Mouse (Mus musculus) liver, embryonic 15.5 days (tissue): Measurements from ENCODE around the gene Atg9a. TPM values are rescaled to one million over a fixed set of nuclear protein-coding genes. Genes with fewer than 3 reads are reported as not detected.
A peak's percentile ranks its signal among the peaks of the same experiment; 100 is the strongest.

ENCODE experiments used
- ATAC-seq: fragments of 200-750 bp; cut with Nextera tagmentation; 2 replicates; pipeline ENCODE4 v1.8.0; 2017; ENCODE audit warnings: moderate number of reproducible peaks, mild to moderate bottlenecking, moderate library complexity; ENCODE audit not compliant: insufficient read depth
- H3K27ac ChIP-seq: fragments of 300-500 bp; sonication (generic); replicated peaks from 2 replicates; pipeline ENCODE4 v1.5.1; 2015; ENCODE audit warnings: mild to moderate bottlenecking, inconsistent platforms
- H3K27me3 ChIP-seq: fragments of 300-500 bp; sonication (generic); 2 replicates; pipeline ENCODE4 v1.6.1; 2015; ENCODE audit warnings: mild to moderate bottlenecking, inconsistent platforms
- H3K36me3 ChIP-seq: fragments of 300-500 bp; sonication (generic); replicated peaks from 2 replicates; pipeline ENCODE4 v1.6.1; 2015; ENCODE audit warnings: moderate library complexity, mild to moderate bottlenecking, inconsistent platforms
- H3K4me1 ChIP-seq: fragments of 300-500 bp; sonication (generic); replicated peaks from 2 replicates; pipeline ENCODE4 v1.6.1; 2015; ENCODE audit warnings: inconsistent platforms
- H3K4me2 ChIP-seq: fragments of 300-500 bp; sonication (generic); 2 replicates; pipeline ENCODE4 v1.6.1; 2015; ENCODE audit warnings: moderate library complexity, mild to moderate bottlenecking, inconsistent platforms
- H3K4me3 ChIP-seq: fragments of 300-500 bp; sonication (generic); replicated peaks from 2 replicates; pipeline ENCODE4 v1.5.1; 2015; ENCODE audit warnings: mild to moderate bottlenecking, inconsistent platforms
- H3K9ac ChIP-seq: fragments of 300-500 bp; sonication (generic); 2 replicates; pipeline ENCODE4 v1.6.1; 2015; ENCODE audit warnings: moderate library complexity, mild to moderate bottlenecking, inconsistent platforms
- H3K9me3 ChIP-seq: fragments of 300-500 bp; sonication (generic); replicated peaks from 2 replicates; pipeline ENCODE4 v1.6.1; 2016; ENCODE audit warnings: inconsistent platforms
- WGBS: fragments of 180-500 bp; shearing (Covaris S2); methylation state at CpG from one replicate; pipeline ENCODE4 v1.1.7; 2015; ENCODE audit warnings: mixed read lengths; ENCODE audit not compliant: insufficient replicate concordance; 5-methylcytosine and 5-hydroxymethylcytosine counted together
- microRNA-seq: library from miRNA; unstranded; fragments of <30 nt; microRNA quantifications from one replicate; pipeline ENCODE4, GENCODE M21; 2016
- polyA plus RNA-seq: library from polyadenylated mRNA; unstranded; fragments of >200 nt; fragmentation: Nextera tagmentation; extraction: Ambion mirVana; gene quantifications from 2 replicates; pipeline ENCODE4 v1.2.1, GENCODE M21; 2015

The Atg9a gene
- polyA plus RNA-seq, 1 experiment from 2014 or later, result 24.1 TPM

GRCm38 (mm10) chr1:75140601-75141190, 51.3 kb downstream of the Atg9a start:
- H3K27me3 ChIP-seq, result no peaks in the 10 kb centered on the region
- WGBS, result 38% methylated on average over 4 of the region's 4 CpGs
- ATAC-seq, result no peak
- H3K9ac ChIP-seq, result peak overlapping the region; percentile 99
- H3K4me3 ChIP-seq, result peak overlapping the region; percentile 96
- no peaks in the 10 kb centered on the region for H3K9me3 ChIP-seq
- H3K36me3 ChIP-seq, result peaks cover 65% of the 10 kb centered on the region
- peaks cover 82% of the 10 kb centered on the region for H3K4me1 ChIP-seq
- peak overlapping the region; percentile 99 for H3K27ac ChIP-seq
- H3K4me2 ChIP-seq, result peak overlapping the region; percentile 83

- Histone ChIP-seq H3K27ac (peak overlapping the region; percentile 99), H3K9me3 (no peaks in the 10 kb centered on the region), H3K9ac (0 out of 2 replicates have a peak overlapping the region, but pooled peaks have one; percentile 10), H3K4me2 (peak overlapping the region; percentile 83), H3K4me3 (peak overlapping the region; percentile 96; the same call in 1 of the 2 replicates), H3K27me3 (no peaks in the 10 kb centered on the region), H3K4me1 (peaks cover 78% of the 10 kb centered on the region), H3K36me3 (peaks cover 57% of the 10 kb centered on the region)
- WGBS, result 54% methylated on average over 2 of the region's 2 CpGs
- no peak for ATAC-seq
These were observed 53.5 kb downstream of the Atg9a start for GRCm38 (mm10) chr1:75138448-75138847.

- peak; percentile 88 for ATAC-seq
- Histone ChIP-seq H3K4me1 (peaks cover 90% of the 10 kb centered on the region), H3K4me3 (peak overlapping the region; percentile 37), H3K9me3 (no peaks in the 10 kb centered on the region), H3K27me3 (no peaks in the 10 kb centered on the region), H3K4me2 (peak overlapping the region; percentile 83), H3K27ac (peak overlapping the region; percentile 99), H3K36me3 (peaks cover 57% of the 10 kb centered on the region), H3K9ac (peak overlapping the region; percentile 56)
- WGBS, result 9% methylated on average over 3 of the region's 3 CpGs
These were observed 55.3 kb downstream of the Atg9a start for GRCm38 (mm10) chr1:75136730-75137129.

GRCm38 (mm10) chr1:75136293-75136692, 55.7 kb downstream of the Atg9a start:
- ATAC-seq, result peak; percentile 71
- peaks cover 90% of the 10 kb centered on the region for H3K4me1 ChIP-seq

GRCm38 (mm10) chr1:75133421-75134207, 58.4 kb downstream of the Atg9a start, which contains the start of gene Slc23a3:
Gene Slc23a3, minus strand, starts transcription at chr1:75133890.
- Histone ChIP-seq H3K4me3 (no peak within 1 kb of the TSS), H3K4me1 (peaks cover 64% of the 10 kb centered on the region), H3K36me3 (peaks cover 40% of the 10 kb centered on the region), H3K27ac (peak within 1 kb of the TSS; percentile 8; the same call in 1 of the 2 replicates), H3K27me3 (no peaks in the 10 kb centered on the region), H3K9me3 (no peaks in the 10 kb centered on the region), H3K9ac (no peak within 1 kb of the TSS), H3K4me2 (no peak within 1 kb of the TSS)
- WGBS, result 51% methylated on average over 12 of the region's 12 CpGs
- ATAC-seq, result no peak

More at GRCm38 (mm10) chr1:75136293-75136692, 55.7 kb downstream of the Atg9a start:
- H3K9ac ChIP-seq, result peak overlapping the region; percentile 56
- peaks cover 57% of the 10 kb centered on the region for H3K36me3 ChIP-seq
- WGBS, result 21% methylated on average over 6 of the region's 6 CpGs
- H3K9me3 ChIP-seq, result no peaks in the 10 kb centered on the region
- H3K27me3 ChIP-seq, result no peaks in the 10 kb centered on the region
- H3K4me3 ChIP-seq, result peak overlapping the region; percentile 37
- peak overlapping the region; percentile 99 for H3K27ac ChIP-seq
- H3K4me2 ChIP-seq, result peak overlapping the region; percentile 83

Small RNAs within 50 kb of the gene (microRNA-seq; reads per million reads assigned to microRNA genes)
- not detected for gene Gm27943

Other genes starting within 250 kb of the Atg9a start
- 2.4 and 3.1 TPM in 2 replicates for gene Ihh, start 240.5 kb downstream of the Atg9a start, polyA plus RNA-seq
- gene Nhej1, start 67.0 kb downstream of the Atg9a start, polyA plus RNA-seq, result 5.8 and 6.2 TPM in 2 replicates
- 2.1 and 2.3 TPM in 2 replicates for gene Slc23a3, start 58.3 kb downstream of the Atg9a start, polyA plus RNA-seq
- gene Cnppd1, start 49.5 kb downstream of the Atg9a start, polyA plus RNA-seq, result 48.8 and 54.7 TPM in 2 replicates
- gene Retreg2, start 49.4 kb downstream of the Atg9a start, polyA plus RNA-seq, result 55.8 and 59.7 TPM in 2 replicates
- 43.4 and 44.5 TPM in 2 replicates for gene Zfand2b, start 23.6 kb downstream of the Atg9a start, polyA plus RNA-seq
- 60.5 and 63.3 TPM in 2 replicates for gene Abcb6, start 11.8 kb downstream of the Atg9a start, polyA plus RNA-seq
- gene Ankzf1, start within 50 bp of the Atg9a start, polyA plus RNA-seq, result 9.7 and 10.0 TPM in 2 replicates
- gene Glb1l, start 18.6 kb upstream of the Atg9a start, polyA plus RNA-seq, result 3.2 and 4.5 TPM in 2 replicates
- 80.2 and 84.8 TPM in 2 replicates for gene Stk16, start 18.6 kb upstream of the Atg9a start, polyA plus RNA-seq
- gene Tuba4a, start 27.7 kb upstream of the Atg9a start, polyA plus RNA-seq, result 372 and 392 TPM in 2 replicates
- gene A630095N17Rik, start 39.9 kb upstream of the Atg9a start, polyA plus RNA-seq, result not detected in 2 replicates
- 28.9 and 32.4 TPM in 2 replicates for gene Dnajb2, start 44.2 kb upstream of the Atg9a start, polyA plus RNA-seq
- 0.05 and 0.13 TPM in 2 replicates for gene Ptprn, start 72.3 kb upstream of the Atg9a start, polyA plus RNA-seq
- not detected in 2 replicates for gene Resp18, start 86.2 kb upstream of the Atg9a start, polyA plus RNA-seq
- 52.1 and 57.4 TPM in 2 replicates for gene Dnpep, start 125.8 kb upstream of the Atg9a start, polyA plus RNA-seq
- 10.3 and 12.8 TPM in 2 replicates for gene Des, start 168.1 kb upstream of the Atg9a start, polyA plus RNA-seq
- gene Speg, start 183.1 kb upstream of the Atg9a start, polyA plus RNA-seq, result 8.7 and 9.4 TPM in 2 replicates
- 33.8 and 35.2 TPM in 2 replicates for gene Gmppa, start 243.7 kb upstream of the Atg9a start, polyA plus RNA-seq